Mouse (Mus musculus) limb, embryonic 10.5 days (tissue): ENCODE results near the gene Onecut3. TPM values are rescaled to one million over a fixed set of nuclear protein-coding genes. Genes with fewer than 3 reads are reported as not detected.
A peak's percentile ranks its signal among the peaks of the same experiment; 100 is the strongest.

ENCODE experiments used
- DNase-seq: peaks from one replicate; pipeline ENCODE4 v3.0.0-alpha.2; 2017; ENCODE audit warnings: low spot score
- H3K27ac ChIP-seq: fragments of 300-500 bp; sonication (generic); 2 replicates; pipeline ENCODE4 v1.5.1; 2016; ENCODE audit warnings: mild to moderate bottlenecking
- H3K27me3 ChIP-seq: fragments of 300-500 bp; sonication (generic); 2 replicates; pipeline ENCODE4 v1.6.1; 2016; ENCODE audit warnings: low read depth, mild to moderate bottlenecking; ENCODE audit not compliant: poor library complexity, severe bottlenecking
- H3K36me3 ChIP-seq: fragments of 300-500 bp; sonication (generic); 2 replicates; pipeline ENCODE4 v1.6.1; 2016; ENCODE audit warnings: mild to moderate bottlenecking, moderate library complexity
- H3K4me1 ChIP-seq: fragments of 300-500 bp; sonication (generic); 2 replicates; pipeline ENCODE4 v1.6.1; 2016
- H3K4me3 ChIP-seq: fragments of 300-500 bp; sonication (generic); 2 replicates; pipeline ENCODE4 v1.5.1; 2016; ENCODE audit warnings: mild to moderate bottlenecking, moderate library complexity
- H3K9me3 ChIP-seq: fragments of 300-500 bp; sonication (generic); replicated peaks from 2 replicates; pipeline ENCODE4 v1.6.1; 2016; ENCODE audit warnings: mild to moderate bottlenecking
- WGBS: fragments of 180-500 bp; shearing (Covaris S2); methylation state at CpG from one replicate; pipeline ENCODE4 v1.1.7; 2016; 5-methylcytosine and 5-hydroxymethylcytosine counted together
- polyA plus RNA-seq: library from polyadenylated mRNA; unstranded; fragments of >200 nt; fragmentation: Nextera tagmentation; extraction: Ambion mirVana; gene quantifications from 2 replicates; pipeline ENCODE4 v1.2.1, GENCODE M21; 2016

Gene Onecut3
- polyA plus RNA-seq: not detected in 2 replicates

- Histone ChIP-seq H3K4me1 (peaks cover 43% of the 10 kb centered on the region), H3K9me3 (no peaks in the 10 kb centered on the region)
- under 1% methylated on average over 42 of the region's 42 CpGs for WGBS
These were observed at the start of gene Onecut3 for GRCm38 (mm10) chr10:80494732-80495131. Gene Onecut3 (plus strand): TSS chr10:80494835.

GRCm38 (mm10) chr10:80445052-80445451, 49.6 kb upstream of the Onecut3 start:
- H3K27me3 ChIP-seq: peaks cover 56% of the 10 kb centered on the region
- H3K36me3 ChIP-seq: no peaks in the 10 kb centered on the region
- H3K4me3 ChIP-seq: no peak overlapping the region
- H3K9me3 ChIP-seq: no peaks in the 10 kb centered on the region
- DNase-seq: no peak
- H3K4me1 ChIP-seq: peaks cover 5% of the 10 kb centered on the region
- 29% methylated on average over 1 of the region's 1 CpGs for WGBS
- no peak overlapping the region for H3K27ac ChIP-seq

More at GRCm38 (mm10) chr10:80494732-80495131, at the start of gene Onecut3:
- peaks cover 100% of the 10 kb centered on the region for H3K27me3 ChIP-seq
- peak; percentile 73 for DNase-seq
- H3K36me3 ChIP-seq: no peaks in the 10 kb centered on the region
- H3K4me3 ChIP-seq: peak within 1 kb of the TSS; percentile 49
- H3K27ac ChIP-seq: peak within 1 kb of the TSS; percentile 50; the same call in 1 of the 2 replicates

- peak overlapping the region; percentile 12; the same call in 1 of the 2 replicates for H3K4me3 ChIP-seq
- no peak overlapping the region for H3K27ac ChIP-seq
- 8% methylated on average over 26 of the region's 26 CpGs for WGBS
- H3K36me3 ChIP-seq: no peaks in the 10 kb centered on the region
- no peaks in the 10 kb centered on the region for H3K9me3 ChIP-seq
- peaks cover 63% of the 10 kb centered on the region for H3K27me3 ChIP-seq
- peak; percentile 89 for DNase-seq
- H3K4me1 ChIP-seq: peaks cover 10% of the 10 kb centered on the region
These were observed 48.6 kb upstream of the Onecut3 start for GRCm38 (mm10) chr10:80445898-80446601.

- WGBS: 4% methylated on average over 6 of the region's 6 CpGs
- Histone ChIP-seq H3K9me3 (no peaks in the 10 kb centered on the region), H3K36me3 (no peaks in the 10 kb centered on the region), H3K27ac (peak overlapping the region; percentile 32; the same call in 1 of the 2 replicates), H3K27me3 (peaks cover 70% of the 10 kb centered on the region), H3K4me1 (peaks cover 9% of the 10 kb centered on the region; the same call in 1 of the 2 replicates), H3K4me3 (no peak overlapping the region; the same call in 1 of the 2 replicates)
- no peak for DNase-seq
These were observed 44.0 kb upstream of the Onecut3 start for GRCm38 (mm10) chr10:80450599-80450998.

- no peak overlapping the region for H3K4me3 ChIP-seq
- H3K27me3 ChIP-seq: peaks cover 56% of the 10 kb centered on the region
- H3K27ac ChIP-seq: no peak overlapping the region
- H3K9me3 ChIP-seq: no peaks in the 10 kb centered on the region
- peaks cover 9% of the 10 kb centered on the region; the same call in 1 of the 2 replicates for H3K4me1 ChIP-seq
- DNase-seq: no peak
- 47% methylated on average over 10 of the region's 10 CpGs for WGBS
- H3K36me3 ChIP-seq: no peaks in the 10 kb centered on the region
These were observed 41.0 kb upstream of the Onecut3 start for GRCm38 (mm10) chr10:80453601-80454000.

GRCm38 (mm10) chr10:80454781-80455180, 39.9 kb upstream of the Onecut3 start:
- Histone ChIP-seq H3K27me3 (peaks cover 59% of the 10 kb centered on the region), H3K4me3 (no peak overlapping the region), H3K4me1 (peaks cover 12% of the 10 kb centered on the region), H3K36me3 (no peaks in the 10 kb centered on the region), H3K27ac (no peak overlapping the region), H3K9me3 (no peaks in the 10 kb centered on the region)
- no peak for DNase-seq
- WGBS: 86% methylated on average over 5 of the region's 5 CpGs

- peaks cover 62% of the 10 kb centered on the region for H3K27me3 ChIP-seq
- H3K9me3 ChIP-seq: no peaks in the 10 kb centered on the region
- 88% methylated on average over 5 of the region's 5 CpGs for WGBS
These were observed 38.9 kb upstream of the Onecut3 start for GRCm38 (mm10) chr10:80455697-80456096.

GRCm38 (mm10) chr10:80459236-80459635, 35.4 kb upstream of the Onecut3 start:
- peaks cover 6% of the 10 kb centered on the region; the same call in 1 of the 2 replicates for H3K4me1 ChIP-seq
- no peak overlapping the region for H3K4me3 ChIP-seq
- 76% methylated on average over 10 of the region's 10 CpGs for WGBS
- H3K27me3 ChIP-seq: peaks cover 67% of the 10 kb centered on the region
- no peak overlapping the region for H3K27ac ChIP-seq
- H3K9me3 ChIP-seq: no peaks in the 10 kb centered on the region
- no peak for DNase-seq
- no peaks in the 10 kb centered on the region for H3K36me3 ChIP-seq

More at GRCm38 (mm10) chr10:80455697-80456096, 38.9 kb upstream of the Onecut3 start:
- no peaks in the 10 kb centered on the region for H3K36me3 ChIP-seq
- no peak overlapping the region for H3K27ac ChIP-seq
- DNase-seq: no peak
- H3K4me3 ChIP-seq: no peak overlapping the region
- peaks cover 8% of the 10 kb centered on the region for H3K4me1 ChIP-seq

GRCm38 (mm10) chr10:80459671-80460070, 35.0 kb upstream of the Onecut3 start:
- Histone ChIP-seq H3K27me3 (peaks cover 66% of the 10 kb centered on the region), H3K36me3 (no peaks in the 10 kb centered on the region), H3K27ac (no peak overlapping the region), H3K9me3 (no peaks in the 10 kb centered on the region), H3K4me1 (peaks cover 10% of the 10 kb centered on the region), H3K4me3 (no peak overlapping the region)
- no peak for DNase-seq
- 84% methylated on average over 11 of the region's 11 CpGs for WGBS

GRCm38 (mm10) chr10:80460324-80460723, 34.3 kb upstream of the Onecut3 start:
- Histone ChIP-seq H3K9me3 (no peaks in the 10 kb centered on the region), H3K4me1 (peaks cover 15% of the 10 kb centered on the region), H3K36me3 (no peaks in the 10 kb centered on the region), H3K27ac (no peak overlapping the region), H3K4me3 (no peak overlapping the region), H3K27me3 (peaks cover 72% of the 10 kb centered on the region)
- DNase-seq: no peak
- 73% methylated on average over 4 of the region's 4 CpGs for WGBS

- Histone ChIP-seq H3K4me3 (no peak overlapping the region), H3K27ac (no peak overlapping the region), H3K4me1 (peaks cover 15% of the 10 kb centered on the region), H3K36me3 (no peaks in the 10 kb centered on the region), H3K27me3 (peaks cover 75% of the 10 kb centered on the region), H3K9me3 (no peaks in the 10 kb centered on the region)
- no peak for DNase-seq
- WGBS: 78% methylated on average over 7 of the region's 7 CpGs
These were observed 33.3 kb upstream of the Onecut3 start for GRCm38 (mm10) chr10:80461346-80461745.

GRCm38 (mm10) chr10:80464381-80465035, 30.1 kb upstream of the Onecut3 start:
- H3K27ac ChIP-seq: no peak overlapping the region; the same call in 1 of the 2 replicates
- H3K4me3 ChIP-seq: peak overlapping the region; percentile 36
- peak; percentile 48 for DNase-seq
- H3K4me1 ChIP-seq: peaks cover 12% of the 10 kb centered on the region
- no peaks in the 10 kb centered on the region for H3K36me3 ChIP-seq
- peaks cover 81% of the 10 kb centered on the region for H3K27me3 ChIP-seq
- no peaks in the 10 kb centered on the region for H3K9me3 ChIP-seq
- 9% methylated on average over 19 of the region's 19 CpGs for WGBS

GRCm38 (mm10) chr10:80465066-80465465, 29.6 kb upstream of the Onecut3 start:
- Histone ChIP-seq H3K27me3 (peaks cover 83% of the 10 kb centered on the region), H3K9me3 (no peaks in the 10 kb centered on the region), H3K36me3 (no peaks in the 10 kb centered on the region), H3K4me1 (peaks cover 14% of the 10 kb centered on the region), H3K27ac (no peak overlapping the region), H3K4me3 (no peak overlapping the region)
- DNase-seq: no peak
- 56% methylated on average over 5 of the region's 5 CpGs for WGBS
